Mouse (Mus musculus): ENCODE measurements at regions not wholly inside any gene's neighbourhood (a gene's known extent, or its start where the extent isn't known, plus 50 kb on each side); places are given as distances from the start of the nearest gene placed in this dataset.
"Not testable (repeated sequence)": the region's sequence is repeated elsewhere in the genome, so short reads cannot be mapped to it uniquely, and the experiment has no call there.

- ATAC-seq (ENCODE audit: low FRiP score); H3K4me3 ChIP-seq (replicated peaks): not testable (repeated sequence)
- 93% methylated on average over 4 of the region's 4 CpGs for WGBS
Measured at GRCm38 (mm10) chr14:19080001-19080400, 185.9 kb upstream of the Ube2e2 start.

GRCm38 (mm10) chr14:19041984-19042760 lies 148.1 kb upstream of the Ube2e2 start:
- Histone ChIP-seq H3K4me3 (replicated peaks) (peak overlapping the region; percentile 52), H3K27ac (replicated peaks) (no peak overlapping the region; the same call in 1 of the 2 replicates), H3K36me3 (no peaks in the 10 kb centered on the region), H3K27me3 (replicated peaks) (no peaks in the 10 kb centered on the region), H3K4me2 (peak overlapping the region; percentile 83), H3K4me1 (peaks cover 9% of the 10 kb centered on the region), H3K9ac (replicated peaks) (peak overlapping the region; percentile 65), H3K9me3 (replicated peaks) (no peaks in the 10 kb centered on the region)
- 2% methylated on average over 47 of the region's 49 CpGs for WGBS
- ATAC-seq (ENCODE audit: low FRiP score) = peak; percentile 93

More at GRCm38 (mm10) chr14:19080001-19080400, 185.9 kb upstream of the Ube2e2 start:
- H3K9me3 ChIP-seq (replicated peaks); H3K4me1 ChIP-seq; H3K4me2 ChIP-seq; H3K9ac ChIP-seq (replicated peaks); H3K27ac ChIP-seq (replicated peaks); H3K27me3 ChIP-seq (replicated peaks); H3K36me3 ChIP-seq: not testable (repeated sequence)

GRCm38 (mm10) chr14:19020102-19020501 lies 126.0 kb upstream of the Ube2e2 start:
- H3K36me3 ChIP-seq = no peaks in the 10 kb centered on the region
- 49% methylated on average over 2 of the region's 2 CpGs for WGBS
- H3K9me3 ChIP-seq (replicated peaks) = no peaks in the 10 kb centered on the region
- H3K4me1 ChIP-seq = no peaks in the 10 kb centered on the region
- H3K27me3 ChIP-seq (replicated peaks) = no peaks in the 10 kb centered on the region
- no peak for ATAC-seq (ENCODE audit: low FRiP score)
- no peak overlapping the region for H3K9ac ChIP-seq (replicated peaks)
- H3K4me3 ChIP-seq (replicated peaks) = no peak overlapping the region
- no peak overlapping the region for H3K27ac ChIP-seq (replicated peaks)
- no peak overlapping the region for H3K4me2 ChIP-seq

GRCm38 (mm10) chr14:19015406-19015805 lies 121.3 kb upstream of the Ube2e2 start:
- no peaks in the 10 kb centered on the region for H3K4me1 ChIP-seq
- H3K9me3 ChIP-seq (replicated peaks) = no peaks in the 10 kb centered on the region
- H3K36me3 ChIP-seq = no peaks in the 10 kb centered on the region
- no peak overlapping the region for H3K27ac ChIP-seq (replicated peaks)
- no peak overlapping the region for H3K4me3 ChIP-seq (replicated peaks)
- H3K27me3 ChIP-seq (replicated peaks) = no peaks in the 10 kb centered on the region
- no peak overlapping the region for H3K9ac ChIP-seq (replicated peaks)
- no peak for ATAC-seq (ENCODE audit: low FRiP score)
- no peak overlapping the region for H3K4me2 ChIP-seq
- 75% methylated on average over 4 of the region's 4 CpGs for WGBS

- H3K4me1 ChIP-seq; H3K27ac ChIP-seq (replicated peaks); H3K9ac ChIP-seq (replicated peaks); H3K4me2 ChIP-seq; ATAC-seq (ENCODE audit: low FRiP score); H3K9me3 ChIP-seq (replicated peaks); H3K27me3 ChIP-seq (replicated peaks); H3K4me3 ChIP-seq (replicated peaks); H3K36me3 ChIP-seq: not testable (repeated sequence)
- 84% methylated on average over 2 of the region's 2 CpGs for WGBS
Measured at GRCm38 (mm10) chr14:19013558-19013957, 119.5 kb upstream of the Ube2e2 start.

- Histone ChIP-seq H3K4me3 (replicated peaks) (no peak overlapping the region), H3K4me1 (no peaks in the 10 kb centered on the region), H3K27ac (replicated peaks) (no peak overlapping the region), H3K27me3 (replicated peaks) (no peaks in the 10 kb centered on the region), H3K9ac (replicated peaks) (no peak overlapping the region), H3K36me3 (no peaks in the 10 kb centered on the region), H3K4me2 (no peak overlapping the region), H3K9me3 (replicated peaks) (no peaks in the 10 kb centered on the region)
- 80% methylated on average over 3 of the region's 3 CpGs for WGBS
- no peak for ATAC-seq (ENCODE audit: low FRiP score)
Measured at GRCm38 (mm10) chr14:18983901-18984300, 89.8 kb upstream of the Ube2e2 start.

- Histone ChIP-seq H3K36me3 (no peaks in the 10 kb centered on the region), H3K4me2 (no peak overlapping the region), H3K9me3 (replicated peaks) (no peaks in the 10 kb centered on the region), H3K9ac (replicated peaks) (no peak overlapping the region), H3K27ac (replicated peaks) (no peak overlapping the region), H3K4me3 (replicated peaks) (no peak overlapping the region), H3K4me1 (no peaks in the 10 kb centered on the region), H3K27me3 (replicated peaks) (no peaks in the 10 kb centered on the region)
- no peak for ATAC-seq (ENCODE audit: low FRiP score)
- 97% methylated on average over 1 of the region's 1 CpGs for WGBS
Measured at GRCm38 (mm10) chr14:18963864-18964263, 69.8 kb upstream of the Ube2e2 start.

- no peak overlapping the region for H3K9ac ChIP-seq (replicated peaks)
- no peak overlapping the region for H3K4me3 ChIP-seq (replicated peaks)
- 95% methylated on average over 2 of the region's 2 CpGs for WGBS
- H3K4me2 ChIP-seq = no peak overlapping the region
- H3K36me3 ChIP-seq = no peaks in the 10 kb centered on the region
- H3K27me3 ChIP-seq (replicated peaks) = no peaks in the 10 kb centered on the region
- no peaks in the 10 kb centered on the region for H3K9me3 ChIP-seq (replicated peaks)
- no peak for ATAC-seq (ENCODE audit: low FRiP score)
- no peaks in the 10 kb centered on the region for H3K4me1 ChIP-seq
- no peak overlapping the region for H3K27ac ChIP-seq (replicated peaks)
Measured at GRCm38 (mm10) chr14:18963287-18963686, 69.2 kb upstream of the Ube2e2 start.
